Mouse (Mus musculus): ENCODE data around the gene Fkbp5. TPM values are rescaled to one million over a fixed set of nuclear protein-coding genes. Genes with fewer than 3 reads are reported as not detected.
"Not testable (repeated sequence)": the region's sequence is repeated elsewhere in the genome, so short reads cannot be mapped to it uniquely, and the experiment has no call there.

Fkbp5 gene
- polyA plus RNA-seq, 1 experiment from 2014 or later, result 27.3 TPM

GRCm38 (mm10) chr17:28404745-28405144, 112.6 kb downstream of the Fkbp5 start:
- H3K27me3 ChIP-seq; H3K27ac ChIP-seq; H3K4me2 ChIP-seq (replicated peaks); H3K9me3 ChIP-seq; ATAC-seq (ENCODE audit: low FRiP score, low read depth); H3K4me3 ChIP-seq; H3K9ac ChIP-seq; H3K4me1 ChIP-seq: not testable (repeated sequence)
- WGBS, result 97% methylated on average over 2 of the region's 2 CpGs
- peaks cover 40% of the 10 kb centered on the region for H3K36me3 ChIP-seq

DNA sequence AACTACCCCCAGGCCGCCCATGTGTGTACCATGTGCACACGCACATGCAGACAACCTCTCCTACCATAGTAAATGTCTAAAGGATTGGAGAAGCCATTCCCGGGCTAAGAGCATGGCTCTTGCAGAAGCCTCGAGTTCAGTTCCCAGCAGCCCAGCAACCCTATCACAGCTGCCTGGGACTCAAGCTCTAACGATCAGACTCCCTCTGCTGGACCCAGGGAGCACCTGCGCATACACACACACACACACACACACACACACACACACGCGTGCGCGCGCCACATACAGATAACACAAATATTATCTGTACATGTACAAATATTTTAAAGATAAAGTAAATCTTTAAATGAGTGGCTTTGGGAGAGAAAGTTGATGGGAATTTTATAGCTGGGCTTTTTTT, 113.0 kb downstream of the Fkbp5 start:
- no peak overlapping the region for H3K4me3 ChIP-seq
- H3K4me1 ChIP-seq, result no peaks in the 10 kb centered on the region
- no peaks in the 10 kb centered on the region for H3K27me3 ChIP-seq
- no peak overlapping the region for H3K4me2 ChIP-seq (replicated peaks)
- H3K36me3 ChIP-seq, result peaks cover 43% of the 10 kb centered on the region
- no peaks in the 10 kb centered on the region for H3K9me3 ChIP-seq
- ATAC-seq (ENCODE audit: low FRiP score, low read depth), result no peak
- 96% methylated on average over 11 of the region's 11 CpGs for WGBS
- no peak overlapping the region for H3K9ac ChIP-seq
- H3K27ac ChIP-seq, result no peak overlapping the region

GRCm38 (mm10) chr17:28394994-28395393, 122.3 kb downstream of the Fkbp5 start:
- ATAC-seq (ENCODE audit: low FRiP score, low read depth), result no peak
- H3K27ac ChIP-seq, result no peak overlapping the region
- peaks cover 24% of the 10 kb centered on the region for H3K36me3 ChIP-seq
- H3K4me2 ChIP-seq (replicated peaks), result no peak overlapping the region
- H3K9ac ChIP-seq, result no peak overlapping the region
- peaks cover 28% of the 10 kb centered on the region for H3K4me1 ChIP-seq
- no peaks in the 10 kb centered on the region for H3K9me3 ChIP-seq
- WGBS, result 86% methylated on average over 7 of the region's 7 CpGs
- H3K4me3 ChIP-seq, result no peak overlapping the region
- H3K27me3 ChIP-seq, result no peaks in the 10 kb centered on the region

DNA sequence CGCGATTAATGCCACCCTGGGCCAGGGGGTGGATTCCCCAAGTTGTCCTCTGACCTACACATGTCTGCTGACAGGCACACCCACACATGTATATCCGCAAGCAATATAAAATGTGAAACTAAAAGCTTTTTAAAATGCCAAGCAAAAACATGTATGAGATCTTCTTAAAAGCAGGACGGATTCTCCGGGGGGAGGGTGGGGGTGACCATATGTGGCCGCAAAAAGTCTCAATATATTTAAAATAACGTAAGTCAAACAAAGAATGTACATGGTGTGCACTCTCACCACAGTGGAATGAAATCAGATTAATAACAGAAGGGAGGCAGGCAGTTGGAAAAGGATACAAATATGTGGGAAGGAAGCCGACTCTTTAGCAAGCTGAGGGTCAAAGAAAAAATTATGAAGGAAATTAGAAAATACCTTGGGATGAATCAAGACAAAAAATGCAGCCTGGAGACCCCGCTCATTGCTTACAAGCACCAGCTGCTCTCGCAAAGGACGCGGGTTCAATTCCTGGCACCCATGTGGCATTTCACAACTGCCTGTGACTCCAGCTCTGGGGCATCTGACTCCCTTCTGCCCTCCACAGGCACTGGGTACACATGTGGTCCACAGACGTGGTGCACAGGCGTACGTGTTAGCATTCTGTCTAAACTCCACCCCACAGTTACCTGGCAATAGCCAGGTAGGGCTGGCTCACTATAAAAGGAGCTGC, 123.1 kb downstream of the Fkbp5 start:
- H3K4me3 ChIP-seq, result no peak overlapping the region
- no peak for ATAC-seq (ENCODE audit: low FRiP score, low read depth)
- no peaks in the 10 kb centered on the region for H3K9me3 ChIP-seq
- H3K4me1 ChIP-seq, result peaks cover 28% of the 10 kb centered on the region
- no peak overlapping the region for H3K9ac ChIP-seq
- peaks cover 4% of the 10 kb centered on the region for H3K27me3 ChIP-seq
- H3K4me2 ChIP-seq (replicated peaks), result 0 out of 2 replicates have a peak overlapping the region, but pooled peaks have one; percentile 14
- peaks cover 18% of the 10 kb centered on the region for H3K36me3 ChIP-seq
- WGBS, result 58% methylated on average over 15 of the region's 15 CpGs
- peak overlapping the region; percentile 59 for H3K27ac ChIP-seq

- H3K27me3 ChIP-seq, result peaks cover 25% of the 10 kb centered on the region
- H3K36me3 ChIP-seq, result no peaks in the 10 kb centered on the region
- WGBS, result 7% methylated on average over 21 of the region's 25 CpGs
- no peaks in the 10 kb centered on the region for H3K9me3 ChIP-seq
- peak overlapping the region; percentile 51 for H3K4me2 ChIP-seq (replicated peaks)
- 0 out of 2 replicates have a peak, but pooled peaks have one; percentile 38 for ATAC-seq (ENCODE audit: low FRiP score, low read depth)
- no peak overlapping the region for H3K27ac ChIP-seq
- no peak overlapping the region for H3K4me3 ChIP-seq
- no peak overlapping the region for H3K9ac ChIP-seq
- peaks cover 32% of the 10 kb centered on the region for H3K4me1 ChIP-seq
Measured at GRCm38 (mm10) chr17:28391568-28392432, 125.5 kb downstream of the Fkbp5 start.

DNA sequence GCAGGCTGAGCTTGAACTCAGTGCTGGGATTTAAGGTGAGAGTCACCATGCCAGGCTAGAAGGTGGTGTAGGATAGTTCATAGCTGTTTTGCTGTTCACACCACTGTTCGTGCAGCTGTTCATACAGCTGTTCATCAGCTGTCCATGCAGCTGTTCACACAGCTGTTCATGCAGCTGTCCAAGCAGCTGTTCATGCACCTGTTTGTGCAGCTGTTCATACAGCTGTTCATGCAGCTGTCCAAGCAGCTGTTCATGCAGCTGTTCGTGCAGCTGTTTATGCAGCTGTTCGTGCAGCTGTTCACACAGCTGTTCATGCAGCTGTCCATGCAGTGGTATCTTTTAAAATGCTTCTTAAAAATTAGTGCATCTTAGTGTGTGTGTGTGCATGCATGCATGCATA, 128.8 kb downstream of the Fkbp5 start:
- Histone ChIP-seq H3K9me3 (no peaks in the 10 kb centered on the region), H3K4me1 (peaks cover 22% of the 10 kb centered on the region), H3K9ac (no peak overlapping the region), H3K27me3 (peaks cover 35% of the 10 kb centered on the region), H3K4me3 (no peak overlapping the region), H3K36me3 (no peaks in the 10 kb centered on the region), H3K4me2 (replicated peaks) (no peak overlapping the region), H3K27ac (no peak overlapping the region)
- no peak for ATAC-seq (ENCODE audit: low FRiP score, low read depth)
- WGBS, result 84% methylated on average over 3 of the region's 3 CpGs

- Histone ChIP-seq H3K9ac (peak overlapping the region; percentile 50), H3K9me3 (no peaks in the 10 kb centered on the region), H3K4me1 (peaks cover 10% of the 10 kb centered on the region), H3K36me3 (no peaks in the 10 kb centered on the region), H3K4me2 (replicated peaks) (peak overlapping the region; percentile 50), H3K27me3 (peaks cover 35% of the 10 kb centered on the region), H3K4me3 (peak overlapping the region; percentile 27; the same call in 1 of the 2 replicates), H3K27ac (no peak overlapping the region)
- WGBS, result 5% methylated on average over 23 of the region's 23 CpGs
- no peak for ATAC-seq (ENCODE audit: low FRiP score, low read depth)
Measured at GRCm38 (mm10) chr17:28386150-28386905, 131.0 kb downstream of the Fkbp5 start.

DNA sequence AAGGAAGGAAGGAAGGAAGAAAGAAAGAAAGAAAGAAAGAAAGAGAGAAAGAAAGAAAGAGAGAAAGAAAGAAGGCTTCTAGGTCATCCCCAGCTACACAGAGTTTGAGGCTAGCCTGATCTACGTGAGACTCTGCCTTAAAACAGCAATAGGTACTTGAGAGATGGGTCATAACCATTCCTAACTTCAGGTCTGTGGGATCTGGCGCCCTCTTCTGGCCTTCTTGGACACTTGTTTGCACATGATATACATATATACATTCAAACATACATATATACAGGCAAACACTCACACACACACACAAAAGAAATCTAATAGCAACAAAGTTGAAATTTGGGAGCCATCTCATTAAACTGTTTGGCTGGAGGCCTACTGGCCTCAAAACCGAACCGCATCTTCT, 133.0 kb downstream of the Fkbp5 start:
- WGBS, result 70% methylated on average over 4 of the region's 4 CpGs
- no peak overlapping the region for H3K4me3 ChIP-seq
- no peak overlapping the region for H3K4me2 ChIP-seq (replicated peaks)
- H3K36me3 ChIP-seq, result no peaks in the 10 kb centered on the region
- peaks cover 10% of the 10 kb centered on the region for H3K4me1 ChIP-seq
- H3K27ac ChIP-seq, result no peak overlapping the region
- no peaks in the 10 kb centered on the region for H3K9me3 ChIP-seq
- ATAC-seq (ENCODE audit: low FRiP score, low read depth), result no peak
- peaks cover 37% of the 10 kb centered on the region for H3K27me3 ChIP-seq
- H3K9ac ChIP-seq, result no peak overlapping the region

GRCm38 (mm10) chr17:28380255-28380654, 137.1 kb downstream of the Fkbp5 start:
- Histone ChIP-seq H3K4me1 (no peaks in the 10 kb centered on the region), H3K36me3 (no peaks in the 10 kb centered on the region), H3K27me3 (peaks cover 29% of the 10 kb centered on the region), H3K4me2 (replicated peaks) (no peak overlapping the region), H3K9me3 (no peaks in the 10 kb centered on the region), H3K9ac (no peak overlapping the region), H3K4me3 (no peak overlapping the region), H3K27ac (no peak overlapping the region)
- ATAC-seq (ENCODE audit: low FRiP score, low read depth), result no peak
- WGBS, result 5% methylated on average over 6 of the region's 6 CpGs

DNA sequence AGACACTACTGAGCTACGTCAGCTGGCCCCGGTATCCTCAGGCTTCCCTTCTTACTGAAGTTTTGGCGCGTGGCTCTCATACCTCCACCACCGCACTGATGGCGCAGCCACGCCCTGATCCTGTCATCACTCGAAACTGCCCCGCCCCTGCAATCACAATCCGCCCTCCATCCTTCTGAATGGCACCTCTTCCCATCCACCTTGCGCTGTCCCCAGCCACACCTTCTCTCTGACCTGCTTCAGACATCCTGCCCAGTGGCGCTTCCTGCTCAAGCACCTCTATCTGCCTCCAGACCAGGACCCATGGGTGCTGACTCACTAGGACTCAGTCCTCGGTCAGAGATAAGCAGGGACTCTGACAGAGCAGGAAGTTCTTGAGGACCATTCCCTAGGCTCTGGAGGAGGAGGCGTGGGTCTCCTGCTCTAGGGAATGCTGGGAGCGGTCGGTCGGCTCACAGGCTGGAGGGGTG, 141.7 kb downstream of the Fkbp5 start:
- Histone ChIP-seq H3K4me2 (replicated peaks) (no peak overlapping the region), H3K4me3 (no peak overlapping the region), H3K27me3 (peaks cover 49% of the 10 kb centered on the region), H3K9me3 (no peaks in the 10 kb centered on the region), H3K9ac (no peak overlapping the region), H3K36me3 (no peaks in the 10 kb centered on the region), H3K27ac (no peak overlapping the region), H3K4me1 (no peaks in the 10 kb centered on the region)
- WGBS, result 8% methylated on average over 17 of the region's 17 CpGs
- ATAC-seq (ENCODE audit: low FRiP score, low read depth), result no peak

- Histone ChIP-seq H3K4me1 (no peaks in the 10 kb centered on the region), H3K4me2 (replicated peaks) (no peak overlapping the region), H3K36me3 (no peaks in the 10 kb centered on the region), H3K27me3 (peaks cover 45% of the 10 kb centered on the region), H3K4me3 (no peak overlapping the region), H3K9me3 (no peaks in the 10 kb centered on the region), H3K27ac (no peak overlapping the region), H3K9ac (no peak overlapping the region)
- ATAC-seq (ENCODE audit: low FRiP score, low read depth), result no peak
- WGBS, result 15% methylated on average over 16 of the region's 16 CpGs
Measured at GRCm38 (mm10) chr17:28374494-28374893, 142.8 kb downstream of the Fkbp5 start.

DNA sequence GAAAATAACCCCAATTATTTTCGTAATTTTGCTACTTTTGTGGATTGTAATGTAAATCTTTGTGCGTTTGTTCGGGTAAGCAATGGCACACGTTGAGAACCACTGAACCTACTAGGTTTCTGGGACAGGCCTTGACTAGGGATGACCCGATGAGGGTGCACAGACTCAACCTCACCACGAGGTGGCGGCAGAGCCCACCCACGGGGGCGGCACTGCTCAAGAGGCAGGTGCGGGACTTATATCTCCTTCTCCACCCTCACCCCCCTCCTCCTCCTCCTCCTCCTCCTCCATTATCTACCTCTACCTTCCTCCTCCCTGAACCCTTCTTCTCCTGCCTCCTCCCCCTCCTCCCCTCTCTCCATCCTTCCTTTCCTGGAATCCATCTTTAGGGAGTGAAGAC, 143.5 kb downstream of the Fkbp5 start:
- Histone ChIP-seq H3K4me3 (no peak overlapping the region), H3K27me3 (peaks cover 45% of the 10 kb centered on the region), H3K36me3 (no peaks in the 10 kb centered on the region), H3K9ac (no peak overlapping the region), H3K9me3 (no peaks in the 10 kb centered on the region), H3K27ac (no peak overlapping the region), H3K4me1 (no peaks in the 10 kb centered on the region), H3K4me2 (replicated peaks) (no peak overlapping the region)
- ATAC-seq (ENCODE audit: low FRiP score, low read depth), result no peak
- 15% methylated on average over 10 of the region's 10 CpGs for WGBS

Data from limb, embryonic 13.5 days (tissue).